Mouse (Mus musculus) mesoderm, embryonic 11.5 days (tissue): ENCODE results near the gene Krt88.

Source experiments
- DNase-seq: peaks from one replicate; pipeline ENCODE4 v3.0.0-alpha.2; 2012; ENCODE audit warnings: low read depth, low spot score

Gene Krt88

DNA sequence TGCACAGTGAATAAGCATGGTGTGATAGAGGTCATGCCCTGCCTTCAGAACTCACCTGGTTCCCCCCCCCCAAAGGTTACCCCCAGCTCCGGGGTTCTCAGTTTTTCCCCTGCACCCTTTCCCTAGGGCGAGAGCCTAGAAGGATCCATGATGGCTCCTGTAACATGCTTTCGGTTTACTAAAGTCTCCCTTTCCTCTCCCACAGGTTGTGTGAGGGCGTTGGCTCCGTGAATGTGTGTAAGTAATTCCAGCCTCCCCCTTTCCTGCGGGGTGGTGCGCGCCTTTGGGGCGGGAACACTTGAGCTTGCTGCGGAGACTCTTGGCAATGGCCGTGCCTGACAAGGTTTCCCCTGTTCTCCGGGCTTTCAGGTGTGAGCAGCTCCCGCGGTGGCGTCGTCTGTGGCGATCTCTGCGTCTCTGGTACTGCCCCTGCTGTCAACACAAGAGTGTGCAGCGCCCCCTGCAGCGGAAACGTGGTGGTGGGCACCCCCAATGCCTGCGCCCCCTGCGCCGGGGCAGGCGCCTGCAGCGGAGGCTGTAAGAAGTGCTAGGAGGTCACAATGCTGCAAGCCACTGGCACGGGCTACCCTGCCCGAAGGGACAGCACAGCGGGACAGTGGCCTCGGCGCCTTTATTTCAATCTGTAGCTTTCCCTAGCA, 31.6 kb downstream of the Krt88 start:
- DNase-seq, result peak; percentile 68

DNA sequence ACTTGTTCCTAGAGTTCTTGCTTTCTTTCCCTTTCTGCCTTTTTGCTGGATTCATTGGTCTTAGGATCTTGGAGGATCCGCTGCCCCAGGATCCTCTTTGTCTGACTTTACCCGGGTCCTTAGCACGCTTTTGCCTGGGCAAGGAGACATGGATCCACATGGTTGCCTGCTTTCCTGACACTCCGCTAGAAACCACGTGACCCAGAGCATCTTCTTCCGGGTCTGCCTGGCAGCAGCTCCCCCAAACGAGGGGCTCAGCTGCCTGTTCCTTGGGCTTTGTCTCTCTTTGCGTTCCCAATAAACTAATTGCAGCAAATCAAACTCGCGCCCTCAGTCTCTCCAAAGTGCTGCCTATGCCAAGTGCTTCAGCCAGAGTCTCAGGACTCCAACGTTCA, 32.1 kb downstream of the Krt88 start:
- no peak for DNase-seq

GRCm38 (mm10) chr15:101482056-101482455, 34.5 kb downstream of the Krt88 start:
- DNase-seq, result no peak

GRCm38 (mm10) chr15:101483646-101484045, 36.1 kb downstream of the Krt88 start:
- DNase-seq, result no peak

DNA sequence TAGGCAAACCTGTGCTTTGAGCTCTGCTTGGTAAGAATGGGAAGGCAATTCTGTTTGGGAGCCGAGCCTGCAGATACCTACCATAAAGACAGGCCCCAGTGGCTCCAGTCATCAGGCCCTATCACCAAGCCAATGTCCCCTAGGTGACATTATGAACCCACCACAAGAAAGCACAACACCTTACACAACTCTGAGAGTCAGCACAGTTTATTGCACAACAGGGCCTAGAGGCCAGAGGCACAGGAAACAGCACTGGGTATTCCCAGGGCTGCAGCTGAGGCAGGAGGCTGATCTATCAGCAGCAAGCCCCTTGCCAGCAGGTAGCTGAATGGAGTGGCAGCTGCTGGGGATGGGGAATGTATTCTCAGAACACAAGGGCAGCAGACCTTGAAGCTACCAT, 37.4 kb downstream of the Krt88 start:
- no peak for DNase-seq

- no peak for DNase-seq
Observed at GRCm38 (mm10) chr15:101485911-101486635, 38.5 kb downstream of the Krt88 start.

GRCm38 (mm10) chr15:101491431-101491830, 43.9 kb downstream of the Krt88 start, which contains the start of gene Krt83:
Krt83 (minus strand) TSS chr15:101491512.
- DNase-seq, result no peak

- DNase-seq, result no peak
Observed at GRCm38 (mm10) chr15:101492718-101493117, 45.2 kb downstream of the Krt88 start.

DNA sequence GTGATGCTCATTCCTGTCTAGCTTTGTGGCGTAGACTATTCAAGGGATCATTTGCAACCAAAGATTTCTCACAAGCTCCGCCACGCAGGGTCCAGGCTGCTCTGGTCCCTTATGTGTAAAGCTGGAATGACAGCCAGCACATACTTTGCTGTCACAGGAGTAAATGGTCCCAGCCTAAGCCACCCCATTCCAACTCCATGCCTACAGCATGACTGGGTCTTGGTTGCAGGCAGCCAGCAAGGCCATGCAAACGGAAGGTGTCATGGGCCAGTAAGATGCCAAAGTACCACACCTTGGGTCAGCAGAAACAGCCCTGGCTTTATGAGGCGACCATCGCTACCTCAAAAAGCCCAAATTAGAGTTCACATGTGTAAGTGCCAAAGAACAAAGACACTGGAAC, 46.2 kb downstream of the Krt88 start:
- no peak for DNase-seq

DNA sequence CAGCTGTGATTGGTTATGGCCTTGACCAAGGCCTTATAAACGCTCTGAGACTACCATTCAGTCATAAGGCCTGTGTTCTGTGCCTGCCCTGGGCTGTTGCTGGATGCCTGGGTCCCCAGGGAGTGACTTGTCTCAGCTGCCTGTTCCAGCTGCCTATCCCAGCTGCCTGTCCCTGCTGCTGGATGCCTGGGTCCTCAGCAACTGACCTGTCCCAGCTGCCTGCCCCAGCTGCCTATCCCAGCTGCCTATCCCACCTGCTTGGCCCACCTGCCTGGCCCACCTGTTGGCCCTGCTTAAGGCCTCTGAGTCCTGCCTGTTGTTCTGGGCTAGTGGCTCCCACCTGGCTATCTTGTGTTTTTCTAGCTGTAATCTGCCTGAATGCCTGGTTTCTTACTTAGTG, 46.7 kb downstream of the Krt88 start:
- DNase-seq, result peak; percentile 25

GRCm38 (mm10) chr15:101495266-101495665, 47.7 kb downstream of the Krt88 start:
- DNase-seq, result no peak

- peak; percentile 43 for DNase-seq
Observed at GRCm38 (mm10) chr15:101497181-101497580, 49.6 kb downstream of the Krt88 start.
